Mouse (Mus musculus) CH12.LX (cell line): ENCODE measurements around the gene Tcl1b5.
"Not testable (repeated sequence)": the region's sequence is repeated elsewhere in the genome, so short reads cannot be mapped to it uniquely, and the experiment has no call there.

ENCODE experiments used
- CTCF ChIP-seq, 2 experiments: IDR thresholded peaks in 1 of 2; conservative IDR thresholded peaks in 1 of 2; 2 replicates each; pipeline ENCODE4 v1.5.1; 2011 to 2012; ENCODE audit warnings: low read depth in 2 of 2, low read length in 2 of 2, improper control_type of control experiment in 1 of 2, inconsistent platforms in 1 of 2, mild to moderate bottlenecking in 1 of 2, moderate library complexity in 1 of 2
- EP300 ChIP-seq: IDR thresholded peaks from 2 replicates; pipeline ENCODE4 v1.6.1; 2011; ENCODE audit warnings: low read length, improper control_type of control experiment
- MAFK ChIP-seq: IDR thresholded peaks from 2 replicates; pipeline ENCODE4 v1.6.1; 2011; ENCODE audit warnings: low read length, improper control_type of control experiment; ENCODE audit not compliant: insufficient replicate concordance
- MEF2A ChIP-seq: IDR thresholded peaks from 2 replicates; pipeline ENCODE4 v1.6.1; 2014; ENCODE audit warnings: low read depth, mild to moderate bottlenecking, inconsistent platforms, low read length, improper control_type of control experiment, borderline replicate concordance
- MXI1 ChIP-seq: IDR thresholded peaks from 2 replicates; pipeline ENCODE4 v1.6.1; 2011; ENCODE audit warnings: mild to moderate bottlenecking, low read depth, low read length, improper control_type of control experiment
- NELFE ChIP-seq: IDR thresholded peaks from 2 replicates; pipeline ENCODE4 v1.6.1; 2011; ENCODE audit warnings: low read depth, low read length, improper control_type of control experiment
- POLR2AphosphoS2 ChIP-seq: IDR thresholded peaks from 2 replicates; pipeline ENCODE4 v1.6.1; 2011; ENCODE audit warnings: low read depth, low read length, improper control_type of control experiment
- RCOR1 ChIP-seq: conservative IDR thresholded peaks from 2 replicates; pipeline ENCODE4 v1.6.1; 2012; ENCODE audit warnings: low read depth, mild to moderate bottlenecking, inconsistent platforms, low read length, improper control_type of control experiment
- SMC3 ChIP-seq: IDR thresholded peaks from 2 replicates; pipeline ENCODE4 v1.6.1; 2011; ENCODE audit warnings: low read depth, low read length, improper control_type of control experiment
- TCF12 ChIP-seq: IDR thresholded peaks from 2 replicates; pipeline ENCODE4 v1.6.1; 2014; ENCODE audit warnings: low read depth, mild to moderate bottlenecking, inconsistent platforms, low read length, improper control_type of control experiment
- ZC3H11A ChIP-seq: IDR thresholded peaks from 2 replicates; pipeline ENCODE4 v1.6.1; 2012; ENCODE audit warnings: low read depth, mild to moderate bottlenecking, inconsistent platforms, low read length, improper control_type of control experiment
- ZNF384 ChIP-seq: IDR thresholded peaks from 2 replicates; pipeline ENCODE4 v1.6.1; 2012; ENCODE audit warnings: low read depth, low read length, improper control_type of control experiment, inconsistent platforms

GRCm38 (mm10) chr12:105137729-105138128, 38.4 kb upstream of the Tcl1b5 start:
- not testable (repeated sequence) for TF ChIP-seq CTCF (conservative IDR thresholded peaks at IDR 0.05 in 1 of 2, IDR thresholded peaks at IDR 0.05 in 1 of 2; ENCODE audit: low read depth in 2 of 2, low read length in 2 of 2); MEF2A; ZNF384; MXI1; EP300; TCF12; POLR2AphosphoS2; NELFE; RCOR1; ZC3H11A; SMC3; MAFK
